Mouse (Mus musculus): ENCODE results near the gene Cabp1.

Cabp1 gene

DNA sequence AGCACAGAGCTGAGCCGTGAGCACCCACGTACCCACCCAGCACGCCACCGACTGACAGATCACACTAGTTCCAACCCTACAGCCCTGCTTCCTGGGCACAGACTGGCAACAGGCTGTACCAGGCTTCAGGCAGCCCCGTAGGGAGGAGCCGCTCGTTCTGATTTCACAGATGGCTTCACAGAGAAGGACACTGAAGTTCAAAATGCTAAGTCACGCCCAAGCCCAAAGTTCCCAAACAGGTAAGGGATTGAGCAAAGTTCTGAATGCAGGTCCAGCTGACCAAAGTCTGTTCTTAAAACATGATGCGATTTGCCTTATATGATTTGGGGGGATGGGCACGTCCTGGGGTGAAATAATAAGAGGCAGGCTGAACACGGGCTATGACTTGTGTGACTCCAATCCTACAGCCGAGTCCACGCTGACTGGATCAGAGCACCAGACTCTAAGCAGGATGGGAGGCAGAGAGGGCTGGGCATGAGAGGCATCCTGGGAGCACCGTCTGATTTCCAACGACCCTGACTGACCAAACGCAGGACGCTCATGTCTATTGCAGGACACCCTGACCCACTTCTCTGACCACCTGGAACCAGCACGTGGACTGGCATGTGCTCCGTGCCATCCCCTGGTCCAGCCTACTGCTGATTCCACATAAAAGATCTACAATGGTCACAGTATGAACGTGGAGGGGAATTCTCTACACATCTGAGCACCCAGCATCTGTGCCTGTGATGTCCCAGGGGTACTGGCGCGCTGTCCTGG, 66.6 kb downstream of the Cabp1 start:
- DNase-seq (ENCODE audit: low spot score in 2 of 2): no peak

DNA sequence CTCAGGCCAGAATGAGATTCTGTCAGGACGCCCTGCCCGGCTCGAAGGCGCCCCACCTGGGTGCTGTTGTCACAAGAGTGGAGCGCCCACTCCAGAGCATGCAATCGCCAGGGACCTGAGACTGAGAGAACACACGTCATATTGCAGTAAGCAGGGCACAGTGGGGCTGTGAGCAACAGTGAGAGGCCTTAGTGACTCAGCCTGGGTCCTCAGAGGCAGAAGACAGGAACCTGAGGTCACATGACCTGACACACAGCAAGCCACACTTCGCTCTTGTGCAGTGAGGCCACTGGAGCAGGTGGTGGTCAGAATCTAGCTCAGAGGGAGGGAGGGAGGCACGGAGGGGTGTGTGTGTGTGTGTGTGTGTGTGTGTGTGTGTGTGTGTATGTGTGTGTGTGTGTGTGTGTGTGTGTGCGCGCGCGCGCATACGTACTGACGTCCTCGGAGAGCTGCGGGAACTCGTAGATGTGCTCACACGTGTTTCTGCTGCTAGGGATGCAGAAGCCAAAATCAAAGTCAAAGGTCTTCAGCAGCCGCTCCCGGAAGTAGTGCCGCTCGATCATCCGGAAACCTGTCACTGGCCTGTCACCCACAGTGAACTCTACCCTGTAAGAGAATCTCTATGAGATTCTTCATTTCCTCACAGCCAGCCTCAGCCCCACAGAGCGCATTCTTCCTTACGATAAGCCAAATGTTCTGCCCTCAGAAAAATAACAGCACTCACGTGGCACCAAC, 67.4 kb downstream of the Cabp1 start:
- DNase-seq (ENCODE audit: low spot score in 2 of 2): no peak

DNA sequence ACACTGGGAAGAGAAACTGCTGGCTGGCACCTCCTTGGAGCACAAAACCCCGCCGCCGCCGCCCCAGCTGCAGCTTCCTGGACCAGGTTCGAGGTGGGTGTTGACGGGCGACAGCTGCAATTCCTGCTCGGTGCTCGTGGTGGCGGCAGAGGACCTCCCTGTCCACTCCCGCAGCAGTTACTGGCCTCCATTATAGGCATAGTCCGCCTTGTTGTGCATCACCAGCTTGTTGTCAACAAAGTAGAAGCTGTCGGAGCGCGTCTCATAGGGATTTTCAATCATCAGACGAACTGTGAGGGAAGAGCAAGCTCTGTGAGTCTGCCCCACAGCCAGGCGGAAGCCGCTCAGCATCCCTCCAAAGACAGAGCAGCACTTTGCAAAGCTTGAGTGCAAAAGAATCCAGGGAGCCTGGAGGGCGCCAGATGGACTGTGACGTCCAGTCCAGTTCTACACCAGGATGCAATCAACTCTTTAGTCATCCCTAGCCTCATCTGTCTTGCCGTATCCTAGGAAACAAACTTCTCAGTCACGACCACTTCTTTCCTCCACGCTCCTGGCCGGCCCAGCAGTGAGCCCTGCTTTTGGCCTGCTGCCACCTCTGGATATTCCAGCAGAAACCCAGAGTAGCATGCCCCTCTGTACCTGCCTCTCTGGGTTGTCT, 68.8 kb downstream of the Cabp1 start:
- DNase-seq (ENCODE audit: low spot score in 2 of 2): peak; percentile 87 to 91

DNA sequence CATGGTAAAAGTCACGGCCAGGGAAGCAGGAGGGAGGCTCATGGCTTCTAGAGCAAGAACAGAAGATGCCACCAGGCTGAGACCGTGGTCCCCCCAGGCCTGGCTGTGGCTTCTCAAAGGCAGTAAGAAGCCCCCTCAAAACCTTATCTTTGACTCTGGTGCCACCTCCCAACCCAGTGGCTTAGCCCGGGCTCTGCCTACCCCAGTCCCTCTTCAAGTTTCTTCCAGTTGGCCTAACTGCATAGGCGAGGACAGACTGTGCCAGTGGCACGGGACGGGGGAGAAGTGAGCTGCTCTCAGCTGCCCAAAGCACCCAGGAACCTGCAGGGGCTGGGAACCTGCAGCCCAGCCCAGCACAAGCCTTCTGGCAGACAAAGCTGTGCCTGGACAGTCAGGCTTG, 69.5 kb downstream of the Cabp1 start:
- no peak for DNase-seq (ENCODE audit: low spot score in 2 of 2)

DNA sequence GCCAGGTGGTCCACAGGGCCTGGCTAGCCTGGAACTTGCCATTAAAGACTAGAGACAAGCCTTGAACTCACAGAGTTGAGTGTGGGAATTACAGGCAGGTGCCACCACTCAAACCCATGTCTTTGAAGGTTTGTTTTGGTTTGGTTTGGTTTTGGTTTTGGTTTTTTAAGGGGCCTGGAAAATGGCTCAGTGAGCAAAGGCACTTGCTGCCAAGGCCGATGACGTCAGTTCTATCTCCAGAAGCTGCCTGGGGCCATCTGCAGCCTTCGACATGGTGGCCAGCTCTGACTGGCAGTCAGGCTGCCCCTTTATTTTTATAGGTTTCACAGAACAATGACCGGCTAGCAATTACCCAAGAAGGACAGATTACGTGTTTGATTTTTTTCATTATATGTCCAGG, 73.2 kb downstream of the Cabp1 start:
- no peak for DNase-seq (ENCODE audit: low spot score in 2 of 2)

DNA sequence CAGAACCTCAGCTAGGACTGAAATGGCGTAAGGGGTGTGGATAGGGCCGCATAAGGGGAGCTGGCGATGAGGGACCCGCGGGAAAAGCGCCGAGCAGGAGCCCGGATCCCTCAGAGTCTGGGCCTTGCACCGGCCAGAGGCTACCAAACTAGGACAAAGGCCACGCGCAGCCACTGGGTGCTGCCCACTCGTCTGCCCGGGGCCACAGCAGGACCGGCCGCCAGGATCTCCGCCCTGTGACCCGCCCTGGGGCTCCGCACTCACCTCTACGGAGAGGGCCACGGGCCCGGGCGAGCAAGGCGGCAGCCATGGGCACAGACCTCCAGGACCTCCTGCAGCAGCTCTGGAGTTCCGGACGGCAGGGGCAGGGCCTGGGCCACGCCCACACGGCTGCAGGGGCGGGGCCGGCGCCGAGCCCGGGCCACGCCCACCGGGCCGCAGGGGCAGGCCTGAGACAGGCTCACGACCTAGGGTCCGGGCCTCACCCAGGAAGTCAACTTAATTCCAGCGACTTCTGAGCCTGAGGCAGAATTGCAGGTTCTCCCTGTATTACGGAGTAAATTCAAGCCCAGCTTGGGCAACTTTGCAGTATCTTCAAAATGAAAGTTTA, 75.1 kb downstream of the Cabp1 start, which contains the start of gene Acads:
TSS of gene Acads (minus strand) at position 386 of the 610 bp plus-strand sequence.
- DNase-seq (ENCODE audit: low spot score in 2 of 2): no peak
